Mouse (Mus musculus) spleen, postnatal 4 days (tissue): ENCODE results near the gene Ccdc63.

ENCODE experiments used
- DNase-seq, 2 experiments: peaks; one replicate each; pipeline ENCODE4 v3.0.0; 2022; ENCODE audit warnings: low spot score in 2 of 2

Ccdc63 gene

GRCm38 (mm10) chr5:122084470-122084869 is 56.2 kb downstream of the Ccdc63 start:
- DNase-seq: no peak

- no peak for DNase-seq
These were observed 57.3 kb downstream of the Ccdc63 start for GRCm38 (mm10) chr5:122083282-122083681.

GRCm38 (mm10) chr5:122081471-122081870 is 59.2 kb downstream of the Ccdc63 start:
- no peak for DNase-seq

- DNase-seq: no peak
These were observed 59.7 kb downstream of the Ccdc63 start for GRCm38 (mm10) chr5:122080930-122081329.

- no peak for DNase-seq
These were observed 60.8 kb downstream of the Ccdc63 start for GRCm38 (mm10) chr5:122079796-122080195.

GRCm38 (mm10) chr5:122077244-122077643 is 63.4 kb downstream of the Ccdc63 start:
- DNase-seq: no peak

GRCm38 (mm10) chr5:122075736-122076135 is 64.9 kb downstream of the Ccdc63 start:
- no peak for DNase-seq

GRCm38 (mm10) chr5:122071997-122072396 is 68.6 kb downstream of the Ccdc63 start:
- DNase-seq: no peak

- DNase-seq: no peak
These were observed 69.4 kb downstream of the Ccdc63 start for GRCm38 (mm10) chr5:122070963-122071800.

- DNase-seq: no peak
These were observed 72.1 kb downstream of the Ccdc63 start for GRCm38 (mm10) chr5:122068563-122068962.

- DNase-seq: no peak
These were observed 77.3 kb downstream of the Ccdc63 start for GRCm38 (mm10) chr5:122063204-122063933.

- DNase-seq: no peak
These were observed 78.1 kb downstream of the Ccdc63 start for GRCm38 (mm10) chr5:122062479-122062878.

GRCm38 (mm10) chr5:122060767-122061333 is 79.8 kb downstream of the Ccdc63 start:
- DNase-seq: no peak

GRCm38 (mm10) chr5:122059060-122060017 is 81.3 kb downstream of the Ccdc63 start:
- peak; percentile 23 to 72 for DNase-seq
